Mouse (Mus musculus): Measurements from ENCODE around the gene St7. TPM values are rescaled to one million over a fixed set of nuclear protein-coding genes. Genes with fewer than 3 reads are reported as not detected.
"Not testable (repeated sequence)": the region's sequence is repeated elsewhere in the genome, so short reads cannot be mapped to it uniquely, and the experiment has no call there.

The St7 gene
- polyA plus RNA-seq, 1 experiment from 2014 or later: 20.0 TPM

- Histone ChIP-seq H3K9ac (ENCODE audit: low read length) (no peak overlapping the region), H3K4me3 (ENCODE audit: low read depth, low read length) (no peak overlapping the region), H3K9me3 (ENCODE audit: control insufficient read depth, low read length) (no peaks in the 10 kb centered on the region), H3K27ac (replicated peaks; ENCODE audit: low read depth, low read length) (no peak overlapping the region), H3K4me2 (ENCODE audit: low read depth, severe bottlenecking) (no peak overlapping the region), H3K36me3 (ENCODE audit: control insufficient read depth, insufficient read depth, low read length) (no peaks in the 10 kb centered on the region), H3K27me3 (ENCODE audit: control insufficient read depth, insufficient read depth, low read length) (no peaks in the 10 kb centered on the region), H3K4me1 (ENCODE audit: control insufficient read depth, insufficient read depth, low read length) (no peaks in the 10 kb centered on the region)
- 60% methylated on average over 5 of the region's 5 CpGs for WGBS
- DNase-seq (ENCODE audit: low spot score) (peak; percentile 71), ATAC-seq (ENCODE audit: insufficient number of reproducible peaks, low FRiP score, low TSS enrichment, low read depth) (no peak)
Observed at GRCm38 (mm10) chr6:17696321-17696734, 3.6 kb downstream of the St7 start.

GRCm38 (mm10) chr6:17700936-17701612, 8.3 kb downstream of the St7 start:
- H3K9me3 ChIP-seq (ENCODE audit: control insufficient read depth, low read length): no peaks in the 10 kb centered on the region
- H3K9ac ChIP-seq (ENCODE audit: low read length): no peak overlapping the region
- no peaks in the 10 kb centered on the region for H3K4me1 ChIP-seq (ENCODE audit: control insufficient read depth, insufficient read depth, low read length)
- H3K27me3 ChIP-seq (ENCODE audit: control insufficient read depth, insufficient read depth, low read length): no peaks in the 10 kb centered on the region
- H3K4me3 ChIP-seq (ENCODE audit: low read depth, low read length): no peak overlapping the region
- ATAC-seq (ENCODE audit: insufficient number of reproducible peaks, low FRiP score, low TSS enrichment, low read depth) (no peak), DNase-seq (ENCODE audit: low spot score) (no peak)
- H3K36me3 ChIP-seq (ENCODE audit: control insufficient read depth, insufficient read depth, low read length): no peaks in the 10 kb centered on the region
- 69% methylated on average over 7 of the region's 7 CpGs for WGBS
- H3K27ac ChIP-seq (replicated peaks; ENCODE audit: low read depth, low read length): no peak overlapping the region
- H3K4me2 ChIP-seq (ENCODE audit: low read depth, severe bottlenecking): no peak overlapping the region

DNA sequence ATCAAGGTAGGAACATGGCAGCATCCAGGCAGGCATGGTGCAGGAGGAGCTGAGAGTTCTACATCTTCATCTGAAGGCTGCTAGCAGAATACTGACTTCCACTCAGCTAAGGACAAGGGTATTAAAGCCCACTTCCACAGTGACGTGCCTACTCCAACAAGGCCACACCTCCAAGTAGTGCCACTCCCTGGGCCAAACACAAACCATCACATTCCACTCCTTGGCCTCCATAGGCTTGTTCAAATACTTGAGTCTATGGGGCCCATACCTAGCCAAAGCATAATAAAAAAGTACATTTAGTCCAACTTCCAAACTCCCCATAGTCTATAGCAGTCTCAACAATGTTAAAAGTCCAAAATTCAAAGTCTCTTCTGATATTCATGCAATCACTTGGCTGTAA, 11.3 kb downstream of the St7 start:
- H3K27me3 ChIP-seq (ENCODE audit: control insufficient read depth, insufficient read depth, low read length); H3K4me3 ChIP-seq (ENCODE audit: low read depth, low read length); H3K4me2 ChIP-seq (ENCODE audit: low read depth, severe bottlenecking); H3K9ac ChIP-seq (ENCODE audit: low read length); ATAC-seq (ENCODE audit: insufficient number of reproducible peaks, low FRiP score, low TSS enrichment, low read depth); H3K36me3 ChIP-seq (ENCODE audit: control insufficient read depth, insufficient read depth, low read length); DNase-seq (ENCODE audit: low spot score); H3K9me3 ChIP-seq (ENCODE audit: control insufficient read depth, low read length); H3K27ac ChIP-seq (replicated peaks; ENCODE audit: low read depth, low read length); H3K4me1 ChIP-seq (ENCODE audit: control insufficient read depth, insufficient read depth, low read length): not testable (repeated sequence)
- 93% methylated on average over 1 of the region's 1 CpGs for WGBS

- DNase-seq (ENCODE audit: low spot score): no peak
- Histone ChIP-seq H3K9me3 (ENCODE audit: control insufficient read depth, low read length) (no peaks in the 10 kb centered on the region), H3K4me3 (ENCODE audit: low read depth, low read length) (no peak overlapping the region), H3K27ac (replicated peaks; ENCODE audit: low read depth, low read length) (no peak overlapping the region), H3K36me3 (ENCODE audit: control insufficient read depth, insufficient read depth, low read length) (no peaks in the 10 kb centered on the region), H3K4me1 (ENCODE audit: control insufficient read depth, insufficient read depth, low read length) (no peaks in the 10 kb centered on the region), H3K4me2 (ENCODE audit: low read depth, severe bottlenecking) (no peak overlapping the region), H3K9ac (ENCODE audit: low read length) (no peak overlapping the region), H3K27me3 (ENCODE audit: control insufficient read depth, insufficient read depth, low read length) (no peaks in the 10 kb centered on the region)
- no peak for ATAC-seq (ENCODE audit: insufficient number of reproducible peaks, low FRiP score, low TSS enrichment, low read depth)
- WGBS: 91% methylated on average over 3 of the region's 3 CpGs
Observed at GRCm38 (mm10) chr6:17705973-17706372, 13.2 kb downstream of the St7 start.

GRCm38 (mm10) chr6:17718978-17719377, 26.2 kb downstream of the St7 start:
- no peak overlapping the region for H3K27ac ChIP-seq (replicated peaks; ENCODE audit: low read depth, low read length)
- 92% methylated on average over 7 of the region's 7 CpGs for WGBS
- no peaks in the 10 kb centered on the region for H3K36me3 ChIP-seq (ENCODE audit: control insufficient read depth, insufficient read depth, low read length)
- no peaks in the 10 kb centered on the region for H3K4me1 ChIP-seq (ENCODE audit: control insufficient read depth, insufficient read depth, low read length)
- no peak overlapping the region for H3K4me2 ChIP-seq (ENCODE audit: low read depth, severe bottlenecking)
- no peak for DNase-seq (ENCODE audit: low spot score)
- H3K9me3 ChIP-seq (ENCODE audit: control insufficient read depth, low read length): no peaks in the 10 kb centered on the region
- no peaks in the 10 kb centered on the region for H3K27me3 ChIP-seq (ENCODE audit: control insufficient read depth, insufficient read depth, low read length)
- no peak overlapping the region for H3K9ac ChIP-seq (ENCODE audit: low read length)
- H3K4me3 ChIP-seq (ENCODE audit: low read depth, low read length): no peak overlapping the region
- ATAC-seq (ENCODE audit: insufficient number of reproducible peaks, low FRiP score, low TSS enrichment, low read depth): no peak

DNA sequence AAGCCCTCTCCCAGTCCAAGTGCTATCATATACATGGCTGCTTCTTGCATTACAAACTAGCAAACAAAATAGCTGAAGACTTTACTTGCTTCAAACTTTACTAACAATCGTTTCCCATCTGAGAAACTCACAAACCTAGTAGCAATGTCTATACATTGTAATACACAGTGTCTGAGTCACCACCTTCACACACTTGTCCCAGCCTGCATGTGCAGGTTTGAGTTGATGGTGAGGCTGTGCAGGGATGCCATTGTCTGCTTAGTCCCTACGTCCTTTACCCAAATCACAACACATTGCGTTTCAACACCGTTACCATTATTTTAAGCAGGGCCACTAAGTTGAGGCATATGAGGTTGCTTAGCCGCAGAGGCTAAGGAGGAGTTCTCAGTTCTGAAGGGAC, 26.7 kb downstream of the St7 start:
- WGBS: 92% methylated on average over 5 of the region's 5 CpGs
- no peak overlapping the region for H3K4me2 ChIP-seq (ENCODE audit: low read depth, severe bottlenecking)
- ATAC-seq (ENCODE audit: insufficient number of reproducible peaks, low FRiP score, low TSS enrichment, low read depth): no peak

DNA sequence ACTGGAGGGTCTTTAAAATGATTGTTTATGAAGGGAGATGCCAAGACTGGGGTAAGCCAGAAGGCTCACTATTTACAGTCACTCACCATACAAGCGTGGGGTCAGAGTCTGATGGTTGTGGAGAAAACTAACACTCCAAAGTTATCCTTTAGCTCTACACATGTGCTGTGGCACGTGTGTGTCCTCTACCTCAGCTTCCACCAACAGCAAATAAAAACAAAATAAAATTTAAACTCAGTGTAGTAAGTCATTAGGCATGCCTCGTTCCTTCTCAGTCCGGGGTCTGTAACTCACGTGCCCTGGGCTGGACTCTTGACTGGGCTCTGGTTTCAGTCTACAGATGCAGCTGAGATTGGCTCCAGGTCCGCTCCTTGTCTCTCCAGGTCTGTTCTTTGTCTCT, 27.3 kb downstream of the St7 start:
- H3K9ac ChIP-seq (ENCODE audit: low read length): no peak overlapping the region
- H3K4me3 ChIP-seq (ENCODE audit: low read depth, low read length): no peak overlapping the region
- no peaks in the 10 kb centered on the region for H3K4me1 ChIP-seq (ENCODE audit: control insufficient read depth, insufficient read depth, low read length)
- no peak overlapping the region for H3K4me2 ChIP-seq (ENCODE audit: low read depth, severe bottlenecking)
- no peaks in the 10 kb centered on the region for H3K27me3 ChIP-seq (ENCODE audit: control insufficient read depth, insufficient read depth, low read length)
- no peaks in the 10 kb centered on the region for H3K9me3 ChIP-seq (ENCODE audit: control insufficient read depth, low read length)
- DNase-seq (ENCODE audit: low spot score): no peak
- 65% methylated on average over 6 of the region's 6 CpGs for WGBS
- ATAC-seq (ENCODE audit: insufficient number of reproducible peaks, low FRiP score, low TSS enrichment, low read depth): no peak
- no peak overlapping the region for H3K27ac ChIP-seq (replicated peaks; ENCODE audit: low read depth, low read length)
- no peaks in the 10 kb centered on the region for H3K36me3 ChIP-seq (ENCODE audit: control insufficient read depth, insufficient read depth, low read length)

More for the DNA sequence above, 26.7 kb downstream of the St7 start:
- no peak for DNase-seq (ENCODE audit: low spot score)
- Histone ChIP-seq H3K36me3 (ENCODE audit: control insufficient read depth, insufficient read depth, low read length) (no peaks in the 10 kb centered on the region), H3K27me3 (ENCODE audit: control insufficient read depth, insufficient read depth, low read length) (no peaks in the 10 kb centered on the region), H3K9ac (ENCODE audit: low read length) (no peak overlapping the region), H3K4me3 (ENCODE audit: low read depth, low read length) (no peak overlapping the region), H3K4me1 (ENCODE audit: control insufficient read depth, insufficient read depth, low read length) (no peaks in the 10 kb centered on the region), H3K27ac (replicated peaks; ENCODE audit: low read depth, low read length) (no peak overlapping the region), H3K9me3 (ENCODE audit: control insufficient read depth, low read length) (no peaks in the 10 kb centered on the region)

DNA sequence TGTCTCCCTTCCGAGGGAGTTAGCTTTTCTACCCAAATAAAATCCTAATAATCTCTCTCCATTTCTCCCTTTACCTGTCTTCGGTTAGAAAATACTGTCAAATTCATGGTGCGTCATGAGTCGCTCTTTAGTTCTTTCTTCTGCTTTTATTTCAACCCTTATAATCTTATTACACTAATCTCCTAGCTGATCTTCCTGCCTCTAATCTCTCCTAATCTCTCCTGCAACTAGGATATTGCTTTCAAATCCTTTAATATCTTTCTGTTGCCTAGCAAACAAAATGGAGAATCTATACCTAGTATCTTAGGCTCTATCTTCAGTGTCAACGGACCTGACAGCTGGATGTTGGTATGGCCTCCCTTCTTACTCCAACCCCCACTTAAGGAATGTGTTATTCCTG, 29.0 kb downstream of the St7 start:
- Histone ChIP-seq H3K4me1 (ENCODE audit: control insufficient read depth, insufficient read depth, low read length) (no peaks in the 10 kb centered on the region), H3K36me3 (ENCODE audit: control insufficient read depth, insufficient read depth, low read length) (no peaks in the 10 kb centered on the region), H3K27ac (replicated peaks; ENCODE audit: low read depth, low read length) (no peak overlapping the region), H3K4me2 (ENCODE audit: low read depth, severe bottlenecking) (no peak overlapping the region), H3K9ac (ENCODE audit: low read length) (no peak overlapping the region), H3K27me3 (ENCODE audit: control insufficient read depth, insufficient read depth, low read length) (no peaks in the 10 kb centered on the region), H3K9me3 (ENCODE audit: control insufficient read depth, low read length) (no peaks in the 10 kb centered on the region), H3K4me3 (ENCODE audit: low read depth, low read length) (no peak overlapping the region)
- DNase-seq (ENCODE audit: low spot score): no peak
- no peak for ATAC-seq (ENCODE audit: insufficient number of reproducible peaks, low FRiP score, low TSS enrichment, low read depth)
- 86% methylated on average over 5 of the region's 5 CpGs for WGBS

Data from limb, embryonic 11.5 days (tissue).